Mouse (Mus musculus) ovary, postnatal 36 days (tissue): Measurements from ENCODE around the gene Lrig3.

Experiments
- DNase-seq: peaks from one replicate; pipeline ENCODE4 v3.0.0; 2022; ENCODE audit warnings: low spot score, mixed read lengths

Gene Lrig3

GRCm38 (mm10) chr10:125965968-125966480 is at the start of gene Lrig3:
Gene Lrig3 (plus strand): TSS chr10:125966168.
- peak; percentile 87 for DNase-seq

- DNase-seq = no peak
These were observed 49.2 kb upstream of the Lrig3 start for GRCm38 (mm10) chr10:125916781-125917180.

GRCm38 (mm10) chr10:125917436-125917871 is 48.5 kb upstream of the Lrig3 start:
- no peak for DNase-seq

- DNase-seq = no peak
These were observed 47.0 kb upstream of the Lrig3 start for GRCm38 (mm10) chr10:125918994-125919393.

- DNase-seq = no peak
These were observed 44.1 kb upstream of the Lrig3 start for GRCm38 (mm10) chr10:125921654-125922446.

GRCm38 (mm10) chr10:125929961-125930360 is 36.0 kb upstream of the Lrig3 start:
- DNase-seq = no peak

GRCm38 (mm10) chr10:125933388-125933787 is 32.6 kb upstream of the Lrig3 start:
- no peak for DNase-seq

- DNase-seq = no peak
These were observed 31.9 kb upstream of the Lrig3 start for GRCm38 (mm10) chr10:125934095-125934494.

- DNase-seq = no peak
These were observed 28.2 kb upstream of the Lrig3 start for GRCm38 (mm10) chr10:125937517-125938497.

- DNase-seq = no peak
These were observed 27.2 kb upstream of the Lrig3 start for GRCm38 (mm10) chr10:125938528-125939402.

- no peak for DNase-seq
These were observed 25.5 kb upstream of the Lrig3 start for GRCm38 (mm10) chr10:125940316-125941059.

- DNase-seq = no peak
These were observed 22.9 kb upstream of the Lrig3 start for GRCm38 (mm10) chr10:125943098-125943497.

- DNase-seq = no peak
These were observed 21.0 kb upstream of the Lrig3 start for GRCm38 (mm10) chr10:125944762-125945504.

- no peak for DNase-seq
These were observed 17.0 kb upstream of the Lrig3 start for GRCm38 (mm10) chr10:125948842-125949474.

GRCm38 (mm10) chr10:125951633-125952032 is 14.3 kb upstream of the Lrig3 start:
- DNase-seq = no peak

GRCm38 (mm10) chr10:125954343-125954742 is 11.6 kb upstream of the Lrig3 start:
- DNase-seq = no peak

- DNase-seq = no peak
These were observed 11.0 kb upstream of the Lrig3 start for GRCm38 (mm10) chr10:125954747-125955530.

GRCm38 (mm10) chr10:125961411-125962107 is 4.4 kb upstream of the Lrig3 start:
- no peak for DNase-seq
